Mouse (Mus musculus) megakaryocyte, embryonic 14.5 days (primary cell): Measurements from ENCODE around the gene Taf9b. TPM values are rescaled to one million over a fixed set of nuclear protein-coding genes. Genes with fewer than 3 reads are reported as not detected.
"Not testable (repeated sequence)": the region's sequence is repeated elsewhere in the genome, so short reads cannot be mapped to it uniquely, and the experiment has no call there.

Source experiments
- H3K27me3 ChIP-seq: replicated peaks from 2 replicates; pipeline ENCODE3; 2012; ENCODE audit warnings: inconsistent platforms
- H3K36me3 ChIP-seq: replicated peaks from 2 replicates; pipeline ENCODE3; 2012; ENCODE audit warnings: low read length, inconsistent platforms, mixed read lengths
- H3K4me1 ChIP-seq: 2 replicates; pipeline ENCODE4 v1.6.1; 2012; ENCODE audit warnings: inconsistent platforms
- H3K4me3 ChIP-seq: replicated peaks from 2 replicates; pipeline ENCODE3; 2012; ENCODE audit warnings: moderate library complexity, mild to moderate bottlenecking, inconsistent platforms
- H3K9me3 ChIP-seq: 2 replicates; pipeline ENCODE4 v1.6.1; 2012; ENCODE audit warnings: inconsistent platforms
- FLI1 ChIP-seq: IDR thresholded peaks from 2 replicates; pipeline ENCODE4 v1.6.1; 2012; ENCODE audit warnings: low read length, inconsistent platforms, mixed read lengths
- GATA1 ChIP-seq: IDR thresholded peaks from 3 replicates; pipeline ENCODE4 v1.6.1; 2012; ENCODE audit warnings: mixed read lengths, low read length, inconsistent platforms, borderline replicate concordance
- polyA plus RNA-seq: library from polyadenylated mRNA; stranded (reverse); fragments of >175 nt; gene quantifications from 2 replicates; pipeline ENCODE4 v1.2.3, GENCODE M21; 2012; ENCODE audit warnings: low replicate concordance; ENCODE audit not compliant: insufficient read depth

Gene Taf9b
- polyA plus RNA-seq, result 0.86 TPM in 1 of 2 replicates, not detected in the other

DNA sequence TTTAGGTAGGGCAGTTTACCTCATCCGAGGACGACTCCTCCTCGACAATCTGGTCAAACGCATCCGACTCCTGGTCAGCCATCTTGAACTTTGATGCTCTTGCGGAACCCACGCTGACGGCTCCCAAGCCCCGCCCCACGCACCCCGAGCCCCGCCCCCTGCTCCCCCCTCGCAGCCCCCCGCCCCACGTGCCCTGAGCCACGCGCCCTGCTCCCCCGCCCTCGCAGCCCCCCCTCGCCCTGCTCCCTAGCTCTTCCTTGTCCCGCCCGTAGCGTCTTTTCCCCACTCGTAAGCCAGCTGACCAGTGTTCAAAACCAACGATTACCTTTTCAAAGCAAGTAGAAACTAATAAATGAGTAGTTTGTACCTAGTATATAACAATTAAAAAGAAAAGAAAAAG, at the start of gene Taf9b:
TSS of gene Taf9b (minus strand) at position 101 of the 400 bp plus-strand sequence.
- no peak for TF ChIP-seq FLI1
- TF ChIP-seq GATA1, result no peak
- no peaks in the 10 kb centered on the region; the same call in 1 of the 2 replicates for H3K4me1 ChIP-seq
- no peaks in the 10 kb centered on the region for H3K36me3 ChIP-seq
- H3K4me3 ChIP-seq, result no peak within 1 kb of the TSS
- H3K9me3 ChIP-seq, result peaks cover 24% of the 10 kb centered on the region
- peaks cover 13% of the 10 kb centered on the region for H3K27me3 ChIP-seq

- no peaks in the 10 kb centered on the region for H3K36me3 ChIP-seq
- H3K4me1 ChIP-seq, result no peaks in the 10 kb centered on the region
- no peak for TF ChIP-seq GATA1
- TF ChIP-seq FLI1, result no peak
- H3K4me3 ChIP-seq, result no peak within 1 kb of the TSS
- no peaks in the 10 kb centered on the region for H3K9me3 ChIP-seq
- H3K27me3 ChIP-seq, result no peaks in the 10 kb centered on the region
Measured at GRCm38 (mm10) chrX:106255276-106255675, 34.3 kb upstream of the Taf9b start, which contains the start of gene Fnd3c2. Gene Fnd3c2, minus strand, starts transcription at chrX:106255376.

DNA sequence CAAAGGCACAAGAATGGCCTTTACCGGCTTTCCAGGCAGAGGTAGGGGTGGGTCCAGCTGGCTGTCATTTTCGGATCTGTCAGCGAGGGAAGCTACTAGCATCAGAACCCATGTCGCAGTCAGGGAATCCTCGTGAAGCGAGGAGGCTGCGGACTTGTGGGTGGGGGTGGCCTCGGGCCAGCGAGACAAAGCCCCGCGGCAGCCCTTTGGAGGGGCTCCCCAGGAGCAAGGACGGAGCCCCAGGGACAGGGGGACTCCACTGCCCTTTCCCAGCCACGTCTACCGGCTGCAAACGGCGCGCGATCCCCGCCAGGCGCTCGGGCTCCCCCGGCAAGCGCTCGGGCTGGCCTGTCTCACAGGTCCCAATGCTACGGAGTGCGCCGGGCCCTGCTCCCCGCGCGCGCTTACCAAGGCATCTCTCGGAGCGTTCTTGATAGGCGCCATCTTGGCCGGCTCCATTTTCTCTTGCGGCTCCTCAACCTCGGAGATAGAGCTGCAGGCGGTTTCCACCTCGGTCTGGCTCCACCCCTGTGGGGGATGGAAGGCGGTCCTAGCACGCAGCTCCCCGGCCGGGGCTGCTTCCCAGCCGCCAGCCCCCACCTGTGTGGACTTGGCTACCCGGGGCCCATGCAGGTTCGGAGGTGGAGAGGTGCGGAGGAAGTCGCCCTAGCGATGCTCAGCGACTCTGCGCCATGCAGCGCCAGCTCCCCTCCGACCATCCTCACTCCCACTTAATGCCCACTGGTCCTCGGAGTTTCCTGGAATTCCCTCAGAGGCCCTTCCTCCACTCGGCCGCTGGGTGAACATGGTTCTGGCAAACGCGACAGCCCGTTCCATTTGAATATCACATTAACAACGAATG, 1.6 kb downstream of the Taf9b start:
- Histone ChIP-seq H3K9me3 (peaks cover 24% of the 10 kb centered on the region), H3K36me3 (no peaks in the 10 kb centered on the region), H3K4me3 (peak overlapping the region; percentile 90), H3K27me3 (peaks cover 10% of the 10 kb centered on the region), H3K4me1 (no peaks in the 10 kb centered on the region; the same call in 1 of the 2 replicates)
- TF ChIP-seq GATA1 (no peak), FLI1 (no peak)

DNA sequence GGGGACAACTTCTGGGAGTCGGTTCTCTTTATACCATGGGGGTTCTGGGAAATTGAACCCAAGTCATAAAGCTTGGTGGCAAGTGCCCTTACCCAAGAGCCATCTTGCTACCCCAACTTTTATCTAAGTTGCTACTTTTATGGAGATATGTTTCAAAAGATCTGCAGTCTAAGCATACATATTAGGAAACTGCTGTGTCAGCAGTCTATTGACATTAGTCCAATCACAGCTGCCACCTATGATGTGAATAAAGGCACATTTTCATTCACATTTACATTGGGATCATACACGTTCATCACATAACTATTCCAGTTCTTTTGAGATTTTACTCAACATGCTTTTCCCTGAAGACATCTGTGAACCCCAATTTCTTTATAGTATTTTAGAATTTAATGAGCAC, 11.9 kb downstream of the Taf9b start:
- no peaks in the 10 kb centered on the region for H3K27me3 ChIP-seq
- H3K9me3 ChIP-seq, result no peaks in the 10 kb centered on the region
- TF ChIP-seq FLI1 (no peak), GATA1 (no peak)
- no peak overlapping the region for H3K4me3 ChIP-seq
- H3K4me1 ChIP-seq, result no peaks in the 10 kb centered on the region
- peaks cover 45% of the 10 kb centered on the region for H3K36me3 ChIP-seq

GRCm38 (mm10) chrX:106198904-106199303, 22.1 kb downstream of the Taf9b start:
- Histone ChIP-seq H3K4me1 (peaks cover 7% of the 10 kb centered on the region), H3K36me3 (peaks cover 90% of the 10 kb centered on the region), H3K4me3 (no peak overlapping the region), H3K27me3 (no peaks in the 10 kb centered on the region), H3K9me3 (no peaks in the 10 kb centered on the region)
- no peak for TF ChIP-seq FLI1

GRCm38 (mm10) chrX:106197308-106197707, 23.6 kb downstream of the Taf9b start:
- TF ChIP-seq FLI1 (no peak), GATA1 (no peak)
- H3K36me3 ChIP-seq, result peaks cover 91% of the 10 kb centered on the region
- H3K4me1 ChIP-seq, result peaks cover 15% of the 10 kb centered on the region
- no peak overlapping the region for H3K4me3 ChIP-seq
- no peaks in the 10 kb centered on the region for H3K9me3 ChIP-seq
- no peaks in the 10 kb centered on the region for H3K27me3 ChIP-seq

DNA sequence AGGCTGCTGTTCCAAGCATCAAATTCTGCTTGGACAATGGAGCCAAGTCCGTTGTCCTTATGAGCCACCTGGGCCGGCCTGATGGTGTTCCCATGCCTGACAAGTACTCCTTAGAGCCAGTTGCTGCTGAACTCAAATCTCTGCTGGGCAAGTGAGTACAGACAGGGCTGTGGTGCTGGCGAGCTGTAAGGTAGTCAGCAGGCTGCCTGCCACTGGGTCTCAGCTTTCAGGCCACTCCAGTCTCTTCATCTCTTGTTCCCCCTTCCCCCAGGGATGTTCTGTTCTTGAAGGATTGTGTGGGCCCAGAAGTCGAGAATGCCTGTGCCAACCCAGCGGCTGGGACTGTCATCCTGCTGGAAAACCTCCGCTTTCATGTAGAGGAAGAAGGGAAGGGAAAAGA, 26.6 kb downstream of the Taf9b start:
- H3K4me3 ChIP-seq, H3K27me3 ChIP-seq, H3K9me3 ChIP-seq: not testable (repeated sequence)
- Histone ChIP-seq H3K4me1 (peaks cover 26% of the 10 kb centered on the region), H3K36me3 (peaks cover 73% of the 10 kb centered on the region)

DNA sequence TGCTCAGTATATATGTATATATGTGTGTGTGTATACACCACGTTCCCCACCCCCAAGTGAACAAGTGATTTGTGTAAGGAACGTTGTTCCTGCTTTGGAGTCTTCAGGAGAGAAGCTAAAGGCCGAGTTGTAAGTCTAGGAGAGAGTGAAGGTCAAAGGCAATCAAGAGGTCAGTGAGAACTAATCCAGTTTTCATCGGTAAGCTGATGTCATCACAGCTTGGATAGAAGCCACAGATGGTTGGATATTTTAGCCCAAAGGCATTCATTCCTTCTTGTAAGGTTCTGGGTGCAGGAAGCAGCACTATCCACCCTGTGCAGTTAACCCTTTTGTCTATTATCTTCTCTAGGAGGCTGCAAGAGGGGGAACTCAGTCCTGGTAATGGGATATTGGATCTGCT, 30.9 kb downstream of the Taf9b start:
- no peak for TF ChIP-seq GATA1
- no peak for TF ChIP-seq FLI1
- H3K36me3 ChIP-seq, result peaks cover 35% of the 10 kb centered on the region

GRCm38 (mm10) chrX:106189356-106189755, 31.6 kb downstream of the Taf9b start:
- Histone ChIP-seq H3K36me3 (peaks cover 29% of the 10 kb centered on the region), H3K4me3 (peak overlapping the region; percentile 92)
- TF ChIP-seq GATA1, result no peak
- no peak for TF ChIP-seq FLI1

More for the DNA sequence above, 30.9 kb downstream of the Taf9b start:
- Histone ChIP-seq H3K27me3 (peaks cover 5% of the 10 kb centered on the region), H3K4me3 (peak overlapping the region; percentile 92), H3K9me3 (no peaks in the 10 kb centered on the region), H3K4me1 (peaks cover 33% of the 10 kb centered on the region)

GRCm38 (mm10) chrX:106187737-106188136, 33.2 kb downstream of the Taf9b start:
- Histone ChIP-seq H3K4me1 (peaks cover 28% of the 10 kb centered on the region), H3K36me3 (peaks cover 14% of the 10 kb centered on the region), H3K9me3 (no peaks in the 10 kb centered on the region), H3K4me3 (peak overlapping the region; percentile 92), H3K27me3 (peaks cover 8% of the 10 kb centered on the region)
- TF ChIP-seq FLI1 (no peak), GATA1 (no peak)

More at GRCm38 (mm10) chrX:106189356-106189755, 31.6 kb downstream of the Taf9b start:
- Histone ChIP-seq H3K27me3 (peaks cover 6% of the 10 kb centered on the region), H3K9me3 (no peaks in the 10 kb centered on the region), H3K4me1 (peaks cover 34% of the 10 kb centered on the region)
